Mouse (Mus musculus): ENCODE results near the gene Dtnb. TPM values are rescaled to one million over a fixed set of nuclear protein-coding genes. Genes with fewer than 3 reads are reported as not detected.

Dtnb gene
- polyA plus RNA-seq, 1 experiment from 2014 or later = 17.3 TPM

DNA sequence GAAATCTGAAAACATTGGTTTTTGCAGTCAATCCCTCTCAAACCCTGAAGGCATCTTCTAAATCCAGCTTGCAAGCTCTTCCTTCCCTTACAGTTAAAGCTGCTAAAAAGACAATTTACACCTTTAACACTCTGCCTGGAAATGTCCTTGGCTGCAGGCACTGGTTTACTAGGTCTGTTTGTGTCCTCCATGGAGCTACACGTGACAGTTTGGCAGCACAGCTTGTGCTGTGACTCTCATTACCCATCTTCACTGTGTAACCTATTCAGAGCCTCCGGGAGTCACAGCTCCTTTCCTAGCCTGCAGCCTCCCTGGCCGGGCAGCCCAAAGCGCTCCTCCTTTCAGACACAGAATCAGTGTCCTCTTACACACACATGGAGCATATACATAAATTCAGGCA is 8.5 kb upstream of the Dtnb start:
- Histone ChIP-seq H3K4me3 (ENCODE audit: low read length) (no peak overlapping the region), H3K27ac (ENCODE audit: low read length) (no peak overlapping the region), H3K4me1 (ENCODE audit: control insufficient read depth, insufficient read depth, low read length) (no peaks in the 10 kb centered on the region), H3K27me3 (replicated peaks; ENCODE audit: control insufficient read depth, insufficient read depth, low read length) (no peaks in the 10 kb centered on the region), H3K9me3 (ENCODE audit: control insufficient read depth, low read length) (no peaks in the 10 kb centered on the region), H3K4me2 (ENCODE audit: low read depth, low read length) (no peak overlapping the region), H3K9ac (ENCODE audit: low read depth, low read length) (no peak overlapping the region), H3K36me3 (ENCODE audit: control insufficient read depth, insufficient read depth, low read length) (no peaks in the 10 kb centered on the region)
- 87% methylated on average over 4 of the region's 4 CpGs for WGBS
- ATAC-seq = no peak

DNA sequence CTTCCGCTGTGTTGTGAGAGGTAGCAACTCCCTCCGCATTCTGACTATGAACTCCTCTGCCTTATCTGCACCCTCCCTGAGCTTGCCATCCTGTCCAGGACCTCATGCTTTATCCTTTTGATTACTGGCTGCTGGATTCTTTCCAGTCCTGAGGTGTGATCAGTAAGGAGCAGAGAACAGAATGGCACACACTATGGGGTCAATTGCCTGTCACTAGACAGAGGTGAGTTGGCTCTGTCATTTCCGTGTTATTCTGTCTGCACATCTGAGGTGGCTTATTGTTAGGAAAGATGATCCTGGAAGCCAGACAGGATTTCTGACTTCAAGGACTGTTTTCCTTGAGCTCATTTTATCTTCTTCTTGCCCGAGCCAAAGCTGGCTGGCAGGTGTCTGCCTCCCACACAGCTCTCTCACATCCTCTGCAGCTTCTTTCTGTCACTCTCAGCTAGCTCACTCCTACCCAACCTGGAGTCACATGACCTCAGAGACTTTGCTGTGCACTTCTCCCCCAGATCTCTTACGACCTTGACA is 3.7 kb upstream of the Dtnb start:
- WGBS = 67% methylated on average over 5 of the region's 5 CpGs

DNA sequence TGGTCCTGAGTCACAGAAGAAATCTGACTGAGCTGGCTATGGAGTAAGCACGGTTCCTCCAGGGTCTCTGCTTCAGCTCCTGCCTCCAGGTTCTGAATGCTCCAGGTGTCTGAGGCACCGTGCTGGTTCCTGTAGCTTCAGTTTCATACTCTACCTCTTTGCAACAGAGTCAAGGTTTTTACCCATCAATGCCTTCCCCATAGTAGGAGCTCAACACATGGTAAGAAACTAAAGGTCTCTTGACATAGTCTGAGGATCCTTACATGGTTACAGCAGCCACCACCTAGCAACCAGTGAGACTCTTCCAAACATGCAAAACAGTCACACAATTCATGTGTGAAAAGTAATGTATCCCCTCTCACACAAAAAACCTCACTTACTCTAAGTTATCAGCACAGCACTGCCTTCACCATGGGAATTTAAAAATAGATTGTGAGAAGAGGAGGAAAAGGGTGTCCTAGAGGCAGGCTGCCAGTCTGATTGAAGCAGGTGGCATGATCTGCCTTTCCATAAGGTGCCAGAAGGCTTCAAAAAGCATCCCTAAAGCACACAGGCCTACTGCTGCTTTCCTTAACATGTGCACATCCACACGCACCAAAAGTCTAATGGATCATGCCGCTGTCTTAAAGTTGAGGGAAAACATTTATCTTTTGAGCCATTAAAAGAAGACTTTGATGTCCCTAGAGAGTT is 1.3 kb upstream of the Dtnb start:
- no peaks in the 10 kb centered on the region for H3K27me3 ChIP-seq (replicated peaks; ENCODE audit: control insufficient read depth, insufficient read depth, low read length)
- H3K9me3 ChIP-seq (ENCODE audit: control insufficient read depth, low read length) = no peaks in the 10 kb centered on the region
- H3K27ac ChIP-seq (ENCODE audit: low read length) = no peak overlapping the region
- peaks cover 17% of the 10 kb centered on the region for H3K4me1 ChIP-seq (ENCODE audit: control insufficient read depth, insufficient read depth, low read length)
- H3K9ac ChIP-seq (ENCODE audit: low read depth, low read length) = no peak overlapping the region
- no peak overlapping the region for H3K4me2 ChIP-seq (ENCODE audit: low read depth, low read length)
- WGBS = 79% methylated on average over 4 of the region's 4 CpGs
- no peaks in the 10 kb centered on the region for H3K36me3 ChIP-seq (ENCODE audit: control insufficient read depth, insufficient read depth, low read length)
- H3K4me3 ChIP-seq (ENCODE audit: low read length) = no peak overlapping the region
- no peak for ATAC-seq

More for the DNA sequence above, 3.7 kb upstream of the Dtnb start:
- ATAC-seq = no peak
- Histone ChIP-seq H3K36me3 (ENCODE audit: control insufficient read depth, insufficient read depth, low read length) (no peaks in the 10 kb centered on the region), H3K9me3 (ENCODE audit: control insufficient read depth, low read length) (no peaks in the 10 kb centered on the region), H3K27ac (ENCODE audit: low read length) (no peak overlapping the region), H3K4me2 (ENCODE audit: low read depth, low read length) (no peak overlapping the region), H3K4me3 (ENCODE audit: low read length) (no peak overlapping the region), H3K4me1 (ENCODE audit: control insufficient read depth, insufficient read depth, low read length) (peaks cover 12% of the 10 kb centered on the region), H3K27me3 (replicated peaks; ENCODE audit: control insufficient read depth, insufficient read depth, low read length) (no peaks in the 10 kb centered on the region), H3K9ac (ENCODE audit: low read depth, low read length) (no peak overlapping the region)

DNA sequence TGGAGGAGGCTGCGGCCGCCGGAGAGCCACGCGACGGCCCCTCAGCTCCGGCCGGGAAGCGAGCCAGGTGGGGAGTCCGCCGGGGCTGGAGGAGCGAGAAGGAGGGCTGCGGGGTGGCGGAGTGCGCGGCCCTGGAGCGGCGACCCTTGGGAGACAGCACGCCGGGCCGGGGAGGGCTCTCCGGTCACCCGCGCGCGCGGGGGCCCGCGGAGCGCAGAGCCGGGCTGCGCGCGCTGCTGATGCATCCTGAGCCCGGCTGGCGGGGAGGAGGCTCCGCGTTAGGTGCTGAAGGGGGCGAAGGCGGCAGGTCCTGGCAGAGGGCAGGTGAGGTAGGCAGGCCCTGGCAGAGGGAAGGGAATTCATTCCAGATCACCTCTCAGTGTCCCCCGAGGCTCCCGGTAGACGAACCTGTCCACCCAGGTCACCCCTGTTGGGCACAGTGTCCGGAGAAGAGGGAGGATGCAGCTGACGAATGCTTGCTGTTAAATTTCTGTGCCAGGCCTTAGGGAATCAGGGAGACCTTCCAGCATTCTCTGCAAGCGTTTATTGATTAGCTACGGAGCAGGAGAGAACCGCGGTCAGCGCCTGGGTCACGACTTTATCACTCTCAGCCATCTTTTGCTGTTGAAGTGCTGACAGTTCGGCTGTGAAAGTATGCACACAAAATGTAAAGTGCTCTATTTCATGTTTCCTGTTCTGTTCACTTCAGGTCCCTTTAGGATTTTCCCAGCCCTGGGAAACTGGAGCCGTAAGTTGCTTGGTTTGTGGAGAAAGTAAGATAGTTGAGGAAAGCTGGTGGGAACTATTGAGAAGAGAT is 608 bp downstream of the Dtnb start:
- WGBS = 1% methylated on average over 51 of the region's 53 CpGs
- H3K27me3 ChIP-seq (replicated peaks; ENCODE audit: control insufficient read depth, insufficient read depth, low read length) = no peaks in the 10 kb centered on the region
- no peaks in the 10 kb centered on the region for H3K9me3 ChIP-seq (ENCODE audit: control insufficient read depth, low read length)
- peak; percentile 75 for ATAC-seq
- H3K27ac ChIP-seq (ENCODE audit: low read length) = peak overlapping the region; percentile 83
- no peaks in the 10 kb centered on the region for H3K36me3 ChIP-seq (ENCODE audit: control insufficient read depth, insufficient read depth, low read length)
- H3K4me2 ChIP-seq (ENCODE audit: low read depth, low read length) = peak overlapping the region; percentile 90
- peaks cover 17% of the 10 kb centered on the region for H3K4me1 ChIP-seq (ENCODE audit: control insufficient read depth, insufficient read depth, low read length)
- H3K4me3 ChIP-seq (ENCODE audit: low read length) = peak overlapping the region; percentile 94
- H3K9ac ChIP-seq (ENCODE audit: low read depth, low read length) = peak overlapping the region; percentile 88

DNA sequence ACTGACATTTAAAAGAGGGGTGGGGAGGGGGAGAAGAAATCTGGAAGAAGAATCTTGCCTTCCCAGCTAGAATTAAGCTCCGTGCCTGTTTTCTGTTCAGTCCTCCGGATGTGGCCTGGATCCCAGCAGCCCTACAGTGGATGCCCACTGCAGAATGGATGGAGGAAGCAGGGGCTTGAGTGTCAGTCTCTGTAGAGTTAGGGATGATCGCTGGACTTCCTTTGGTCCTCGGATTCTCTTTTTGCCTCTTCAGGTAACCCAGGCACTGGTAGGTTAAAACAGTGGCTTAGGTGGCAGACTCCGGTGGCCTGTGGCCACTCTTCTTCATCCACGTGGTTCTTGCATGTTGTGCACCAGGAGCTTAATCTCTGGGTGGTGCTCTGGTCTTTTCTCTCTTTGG is 1.2 kb downstream of the Dtnb start:
- Histone ChIP-seq H3K9ac (ENCODE audit: low read depth, low read length) (0 out of 2 replicates have a peak overlapping the region, but pooled peaks have one; percentile 88), H3K4me3 (ENCODE audit: low read length) (peak overlapping the region; percentile 94), H3K4me1 (ENCODE audit: control insufficient read depth, insufficient read depth, low read length) (peaks cover 17% of the 10 kb centered on the region), H3K27ac (ENCODE audit: low read length) (no peak overlapping the region), H3K9me3 (ENCODE audit: control insufficient read depth, low read length) (no peaks in the 10 kb centered on the region), H3K36me3 (ENCODE audit: control insufficient read depth, insufficient read depth, low read length) (no peaks in the 10 kb centered on the region), H3K27me3 (replicated peaks; ENCODE audit: control insufficient read depth, insufficient read depth, low read length) (no peaks in the 10 kb centered on the region), H3K4me2 (ENCODE audit: low read depth, low read length) (peak overlapping the region; percentile 90)
- ATAC-seq = no peak
- 35% methylated on average over 6 of the region's 6 CpGs for WGBS

DNA sequence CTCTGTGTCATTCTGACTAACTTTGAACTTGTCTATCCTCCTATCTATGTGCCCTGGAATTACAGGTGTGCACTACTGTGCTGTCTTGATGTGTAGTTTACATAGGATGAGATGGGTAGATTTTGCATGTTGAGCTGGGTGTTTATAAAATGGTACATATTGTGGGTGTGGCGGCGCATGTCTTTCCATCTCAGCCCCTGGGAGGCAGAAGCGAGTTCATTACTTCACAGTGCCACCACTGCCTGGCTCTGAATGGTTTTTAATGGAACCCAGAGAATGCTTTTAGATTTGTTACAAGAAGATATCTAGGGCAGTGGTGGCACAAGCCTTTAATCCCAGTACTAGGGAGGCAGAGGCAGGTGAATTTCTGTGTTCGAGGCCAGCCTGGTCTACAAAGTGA is 2.5 kb downstream of the Dtnb start:
- Histone ChIP-seq H3K27me3 (replicated peaks; ENCODE audit: control insufficient read depth, insufficient read depth, low read length) (no peaks in the 10 kb centered on the region), H3K4me1 (ENCODE audit: control insufficient read depth, insufficient read depth, low read length) (peaks cover 17% of the 10 kb centered on the region), H3K27ac (ENCODE audit: low read length) (no peak overlapping the region), H3K9ac (ENCODE audit: low read depth, low read length) (no peak overlapping the region), H3K36me3 (ENCODE audit: control insufficient read depth, insufficient read depth, low read length) (no peaks in the 10 kb centered on the region), H3K9me3 (ENCODE audit: control insufficient read depth, low read length) (no peaks in the 10 kb centered on the region), H3K4me3 (ENCODE audit: low read length) (no peak overlapping the region), H3K4me2 (ENCODE audit: low read depth, low read length) (no peak overlapping the region)
- ATAC-seq = no peak
- WGBS = 91% methylated on average over 4 of the region's 4 CpGs

DNA sequence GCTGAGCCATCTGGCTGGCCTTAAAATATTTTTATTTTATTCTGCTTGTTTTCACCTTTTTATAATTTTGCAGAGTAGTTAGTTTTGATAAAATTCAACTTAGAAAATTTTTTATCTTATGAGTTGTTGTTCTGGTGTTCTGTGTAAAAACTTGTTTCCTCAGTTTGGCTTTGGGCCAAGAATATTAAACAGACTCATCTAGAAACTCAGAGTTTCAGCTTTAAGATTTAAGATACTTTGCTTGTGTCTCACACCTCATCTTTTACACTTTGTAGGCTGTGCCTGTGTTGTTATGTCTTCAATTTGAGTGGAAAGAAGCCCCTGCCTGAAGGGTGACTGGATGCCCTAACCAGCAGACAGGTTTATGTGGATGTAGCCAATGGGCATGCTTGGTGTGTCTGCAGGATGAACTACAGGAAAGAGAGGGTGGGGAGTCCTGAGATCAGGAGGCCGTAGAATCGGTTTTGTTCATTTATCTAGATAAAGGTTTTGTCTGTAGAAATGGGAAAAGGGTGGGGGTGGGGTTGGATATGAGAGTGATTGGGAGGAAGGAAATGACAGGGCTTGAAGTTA is 7.9 kb downstream of the Dtnb start:
- Histone ChIP-seq H3K27me3 (replicated peaks; ENCODE audit: control insufficient read depth, insufficient read depth, low read length) (no peaks in the 10 kb centered on the region), H3K4me3 (ENCODE audit: low read length) (no peak overlapping the region), H3K4me1 (ENCODE audit: control insufficient read depth, insufficient read depth, low read length) (peaks cover 2% of the 10 kb centered on the region; the same call in 1 of the 2 replicates), H3K9ac (ENCODE audit: low read depth, low read length) (no peak overlapping the region), H3K36me3 (ENCODE audit: control insufficient read depth, insufficient read depth, low read length) (no peaks in the 10 kb centered on the region), H3K4me2 (ENCODE audit: low read depth, low read length) (no peak overlapping the region), H3K27ac (ENCODE audit: low read length) (no peak overlapping the region), H3K9me3 (ENCODE audit: control insufficient read depth, low read length) (no peaks in the 10 kb centered on the region)
- WGBS = 77% methylated on average over 2 of the region's 2 CpGs
- ATAC-seq = no peak

DNA sequence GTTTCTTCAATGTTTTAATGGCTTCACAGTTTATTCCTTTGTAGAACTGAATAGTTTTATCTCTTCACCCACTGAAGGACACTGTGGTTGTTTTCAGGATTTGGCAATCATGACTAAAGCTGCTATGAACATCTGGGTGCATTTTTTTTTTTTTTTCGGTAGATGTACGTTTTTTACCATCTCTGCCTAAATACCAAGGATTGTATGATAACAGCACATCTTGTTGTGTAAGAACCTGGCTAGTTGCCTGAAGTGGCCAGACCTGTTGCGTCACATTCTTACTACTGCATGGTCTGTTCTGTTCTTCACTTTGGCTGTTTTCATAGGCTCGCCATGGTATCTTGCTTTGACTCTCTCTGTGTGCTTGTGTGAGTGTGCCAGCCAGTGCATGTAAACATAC is 10.4 kb downstream of the Dtnb start:
- H3K36me3 ChIP-seq (ENCODE audit: control insufficient read depth, insufficient read depth, low read length) = no peaks in the 10 kb centered on the region
- no peaks in the 10 kb centered on the region for H3K27me3 ChIP-seq (replicated peaks; ENCODE audit: control insufficient read depth, insufficient read depth, low read length)
- no peak overlapping the region for H3K4me2 ChIP-seq (ENCODE audit: low read depth, low read length)
- H3K4me1 ChIP-seq (ENCODE audit: control insufficient read depth, insufficient read depth, low read length) = peaks cover 2% of the 10 kb centered on the region; the same call in 1 of the 2 replicates
- ATAC-seq = no peak
- 74% methylated on average over 4 of the region's 4 CpGs for WGBS
- no peak overlapping the region for H3K4me3 ChIP-seq (ENCODE audit: low read length)
- H3K9me3 ChIP-seq (ENCODE audit: control insufficient read depth, low read length) = no peaks in the 10 kb centered on the region
- H3K9ac ChIP-seq (ENCODE audit: low read depth, low read length) = no peak overlapping the region
- H3K27ac ChIP-seq (ENCODE audit: low read length) = no peak overlapping the region

DNA sequence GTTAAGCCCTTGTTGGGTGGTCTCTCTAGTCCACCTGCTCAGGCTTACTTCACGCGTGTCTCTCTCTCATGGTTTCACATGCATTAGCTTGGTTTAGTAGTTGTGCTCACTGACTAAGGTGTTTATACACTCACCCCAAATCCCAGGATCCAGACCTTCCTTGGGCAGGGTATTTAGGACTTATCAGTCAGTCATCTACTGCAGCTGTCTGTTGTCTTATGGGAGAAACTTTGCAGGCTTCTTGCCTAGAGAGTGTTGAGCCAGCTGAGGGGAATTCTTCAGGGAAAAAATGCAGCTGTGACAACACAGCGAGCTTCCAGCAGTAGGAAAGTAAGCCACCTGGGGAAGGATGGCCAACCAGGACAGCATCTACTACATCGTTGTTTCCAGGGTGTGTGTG is 13.3 kb downstream of the Dtnb start:
- no peaks in the 10 kb centered on the region for H3K9me3 ChIP-seq (ENCODE audit: control insufficient read depth, low read length)
- H3K27me3 ChIP-seq (replicated peaks; ENCODE audit: control insufficient read depth, insufficient read depth, low read length) = no peaks in the 10 kb centered on the region
- H3K27ac ChIP-seq (ENCODE audit: low read length) = no peak overlapping the region
- H3K4me1 ChIP-seq (ENCODE audit: control insufficient read depth, insufficient read depth, low read length) = no peaks in the 10 kb centered on the region; the same call in 1 of the 2 replicates
- H3K4me3 ChIP-seq (ENCODE audit: low read length) = no peak overlapping the region
- no peak overlapping the region for H3K4me2 ChIP-seq (ENCODE audit: low read depth, low read length)
- 58% methylated on average over 4 of the region's 4 CpGs for WGBS
- peak; percentile 52; the same call in 1 of the 2 replicates for ATAC-seq
- no peaks in the 10 kb centered on the region for H3K36me3 ChIP-seq (ENCODE audit: control insufficient read depth, insufficient read depth, low read length)
- no peak overlapping the region for H3K9ac ChIP-seq (ENCODE audit: low read depth, low read length)
